15 mouse cellular contexts compared by ENCODE assay signal in genomic region chr1:168026481-168026880, GRCm38 (mm10).
DNase-seq lines count a peak whose midpoint lies in the region; ATAC-seq and TF ChIP-seq lines count a peak whose summit lies in the region.
"Had no signal": no experiment of that assay in that cellular context is flagged by ENCODE, and none has a peak within 500 bp of the region (broad histone marks: within the 10 kb centered on the region; RNA-seq: fewer than 3 reads in every experiment).

No protein-coding gene starts in this region.

- H3K9me3 ChIP-seq in liver, embryonic 11.5 days (ENCODE audit: control insufficient read depth, low read length), result no peaks in the 10 kb centered on the region
- H3K9me3 ChIP-seq in kidney, embryonic 14.5 days (ENCODE audit: control insufficient read depth, low read length), result no peaks in the 10 kb centered on the region
- no peaks in the 10 kb centered on the region for H3K9me3 ChIP-seq in liver, postnatal 0 days (ENCODE audit: low read length)
- H3K9me3 ChIP-seq in lung, postnatal 0 days (ENCODE audit: low read length), result no peaks in the 10 kb centered on the region
- H3K9me3 ChIP-seq: embryonic facial prominence, embryonic 13.5 days; liver, embryonic 13.5 days; stomach, embryonic 15.5 days had no signal

- peak; percentile 45; the same call in 1 of the 2 replicates for ATAC-seq in liver, embryonic 11.5 days (replicated peaks; ENCODE audit: low FRiP score)
- ATAC-seq in kidney, embryonic 14.5 days (ENCODE audit: low FRiP score, low TSS enrichment), result 0 out of 2 replicates have a peak, but pooled peaks have one; percentile 28
- peak; percentile 92 for ATAC-seq in liver, postnatal 0 days
- ATAC-seq in lung, postnatal 0 days, result no peak; the same call in 1 of the 2 replicates
- ATAC-seq: CD4-positive, CD25-positive, alpha-beta regulatory T cell, adult 4 months had no signal

- TF ChIP-seq CTCF in liver, postnatal 0 days (IDR thresholded peaks at IDR 0.05; ENCODE audit: low read depth), result no peak
- TF ChIP-seq CTCF in lung, postnatal 0 days (IDR thresholded peaks at IDR 0.05), result no peak

- no peak for DNase-seq in liver, embryonic 11.5 days (ENCODE audit: low spot score)
- DNase-seq in liver, result no peak
- peak; percentile 13 for DNase-seq in embryo, embryonic 11 days
- DNase-seq in liver, postnatal 0 days, result peak; percentile 13
- DNase-seq in lung, postnatal 0 days (ENCODE audit: low spot score), result no peak
- no peak for DNase-seq in thymus, postnatal 14 days
- DNase-seq: cerebellum, adult 11-12 months; liver, embryonic 13.5 days; midbrain, embryonic 14.5 days had no signal

- no peak for TF ChIP-seq EP300 in liver, postnatal 0 days (IDR thresholded peaks at IDR 0.05; ENCODE audit: low read depth)
- no peak for TF ChIP-seq EP300 in lung, postnatal 0 days (IDR thresholded peaks at IDR 0.05)

- no peak overlapping the region for H3K27ac ChIP-seq in liver, embryonic 11.5 days (ENCODE audit: low read depth, low read length)
- H3K27ac ChIP-seq in kidney, embryonic 14.5 days (ENCODE audit: low read depth, low read length), result no peak overlapping the region
- H3K27ac ChIP-seq in liver, postnatal 0 days (ENCODE audit: low read depth), result no peak overlapping the region
- no peak overlapping the region for H3K27ac ChIP-seq in lung, postnatal 0 days (ENCODE audit: low read length)
- H3K27ac ChIP-seq: embryonic facial prominence, embryonic 13.5 days; hindbrain, embryonic 14.5 days; liver, embryonic 13.5 days; macrophage; stomach, embryonic 15.5 days had no signal

- H3K36me3 ChIP-seq in liver, embryonic 11.5 days (ENCODE audit: control insufficient read depth, insufficient read depth, low read length), result no peaks in the 10 kb centered on the region
- no peaks in the 10 kb centered on the region for H3K36me3 ChIP-seq in kidney, embryonic 14.5 days (ENCODE audit: control insufficient read depth, insufficient read depth, low read length)
- no peaks in the 10 kb centered on the region for H3K36me3 ChIP-seq in liver, postnatal 0 days (replicated peaks; ENCODE audit: insufficient read depth, low read length)
- H3K36me3 ChIP-seq in lung, postnatal 0 days (ENCODE audit: insufficient read depth, low read length), result no peaks in the 10 kb centered on the region
- H3K36me3 ChIP-seq: embryonic facial prominence, embryonic 13.5 days; liver, embryonic 13.5 days; stomach, embryonic 15.5 days had no signal

- H3K9ac ChIP-seq in liver, embryonic 11.5 days (ENCODE audit: low read depth, low read length), result no peak overlapping the region
- H3K9ac ChIP-seq in kidney, embryonic 14.5 days (ENCODE audit: low read depth, low read length), result no peak overlapping the region
- H3K9ac ChIP-seq in liver, postnatal 0 days (replicated peaks), result no peak overlapping the region
- H3K9ac ChIP-seq in lung, postnatal 0 days (replicated peaks; ENCODE audit: low read depth), result no peak overlapping the region
- H3K9ac ChIP-seq: embryonic facial prominence, embryonic 13.5 days; hindbrain, embryonic 14.5 days; liver, embryonic 13.5 days; stomach, embryonic 15.5 days had no signal

- no peak overlapping the region for H3K4me2 ChIP-seq in liver, embryonic 11.5 days
- H3K4me2 ChIP-seq in kidney, embryonic 14.5 days (replicated peaks; ENCODE audit: low read depth, low read length), result no peak overlapping the region
- no peak overlapping the region for H3K4me2 ChIP-seq in liver, postnatal 0 days (ENCODE audit: low read depth, low read length)
- H3K4me2 ChIP-seq in lung, postnatal 0 days (replicated peaks; ENCODE audit: low read depth, low read length), result no peak overlapping the region
- H3K4me2 ChIP-seq: embryonic facial prominence, embryonic 13.5 days; hindbrain, embryonic 14.5 days; liver, embryonic 13.5 days; stomach, embryonic 15.5 days had no signal

- H3K27me3 ChIP-seq in liver, embryonic 11.5 days (replicated peaks; ENCODE audit: control insufficient read depth, insufficient read depth, low read length), result no peaks in the 10 kb centered on the region
- no peaks in the 10 kb centered on the region for H3K27me3 ChIP-seq in kidney, embryonic 14.5 days (ENCODE audit: control insufficient read depth, insufficient read depth, low read length)
- H3K27me3 ChIP-seq in liver, postnatal 0 days (ENCODE audit: insufficient read depth, low read length), result no peaks in the 10 kb centered on the region
- H3K27me3 ChIP-seq in lung, postnatal 0 days (replicated peaks; ENCODE audit: insufficient read depth, low read length), result no peaks in the 10 kb centered on the region
- H3K27me3 ChIP-seq: embryonic facial prominence, embryonic 13.5 days; liver, embryonic 13.5 days; stomach, embryonic 15.5 days had no signal

- H3K4me1 ChIP-seq in liver, embryonic 11.5 days (replicated peaks; ENCODE audit: control insufficient read depth, insufficient read depth, low read length), result no peaks in the 10 kb centered on the region
- H3K4me1 ChIP-seq in kidney, embryonic 14.5 days (ENCODE audit: control insufficient read depth, insufficient read depth, low read length), result no peaks in the 10 kb centered on the region
- 0 out of 2 replicates have a peak, but pooled peaks cover 5% of the 10 kb centered on the region for H3K4me1 ChIP-seq in liver, postnatal 0 days (ENCODE audit: insufficient read depth)
- no peaks in the 10 kb centered on the region for H3K4me1 ChIP-seq in lung, postnatal 0 days (ENCODE audit: insufficient read depth, low read depth, low read length)
- H3K4me1 ChIP-seq: liver, embryonic 13.5 days; stomach, embryonic 15.5 days had no signal

- WGBS in liver, embryonic 11.5 days, result 67% methylated on average over 3 of the region's 3 CpGs
- 56% methylated on average over 3 of the region's 3 CpGs for WGBS in kidney, embryonic 14.5 days
- WGBS in liver, postnatal 0 days (ENCODE audit: insufficient replicate concordance), result 60% methylated on average over 3 of the region's 3 CpGs
- 54% methylated on average over 3 of the region's 3 CpGs for WGBS in lung, postnatal 0 days

- H3K4me3 ChIP-seq in liver, embryonic 11.5 days (ENCODE audit: low read depth, low read length), result no peak overlapping the region
- H3K4me3 ChIP-seq in kidney, embryonic 14.5 days (ENCODE audit: low read length), result no peak overlapping the region
- H3K4me3 ChIP-seq in liver, postnatal 0 days (ENCODE audit: low read depth, low read length), result no peak overlapping the region
- no peak overlapping the region for H3K4me3 ChIP-seq in lung, postnatal 0 days (ENCODE audit: low read depth, low read length)
- H3K4me3 ChIP-seq: embryonic facial prominence, embryonic 13.5 days; liver, embryonic 13.5 days; stomach, embryonic 15.5 days had no signal

Comparison
In these comparisons a context has a peak if more than half of its experiments do, and no peak if none do; other contexts are left out.
1. DNase-seq: peak in embryo, embryonic 11 days (single experiment) and liver, postnatal 0 days (single experiment); none in liver, embryonic 11.5 days (single experiment), liver (single experiment), lung, postnatal 0 days (single experiment) and thymus, postnatal 14 days (single experiment).